Mouse (Mus musculus) retina, postnatal 7 days (tissue): ENCODE data around the gene Trit1.
A peak's percentile ranks its signal among the peaks of the same experiment; 100 is the strongest.
"Not testable (repeated sequence)": the region's sequence is repeated elsewhere in the genome, so short reads cannot be mapped to it uniquely, and the experiment has no call there.

Experiments used
- DNase-seq: peaks from one replicate; pipeline ENCODE4 v3.0.0-alpha.2; 2012; ENCODE audit warnings: low read depth, low spot score

The Trit1 gene

GRCm38 (mm10) chr4:122998537-122999262 lies 17.7 kb upstream of the Trit1 start:
- DNase-seq: peak; percentile 77

GRCm38 (mm10) chr4:122999263-122999691 lies 17.1 kb upstream of the Trit1 start:
- DNase-seq: no peak

DNA sequence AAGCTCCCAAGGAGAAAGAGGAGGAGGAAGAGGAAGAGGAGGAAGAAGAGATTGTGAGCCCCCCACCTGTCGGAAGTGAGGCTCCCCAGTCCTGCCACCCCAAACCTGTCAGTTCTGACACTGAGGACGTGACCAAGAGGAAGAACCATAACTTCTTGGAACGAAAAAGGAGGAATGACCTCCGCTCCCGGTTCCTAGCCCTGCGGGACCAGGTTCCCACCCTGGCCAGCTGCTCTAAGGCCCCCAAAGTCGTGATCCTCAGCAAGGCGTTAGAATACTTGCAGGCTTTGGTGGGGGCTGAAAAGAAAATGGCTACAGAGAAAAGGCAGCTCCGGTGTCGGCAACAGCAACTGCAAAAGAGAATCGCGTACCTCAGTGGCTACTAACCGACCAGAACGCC lies 16.3 kb upstream of the Trit1 start:
- no peak for DNase-seq

DNA sequence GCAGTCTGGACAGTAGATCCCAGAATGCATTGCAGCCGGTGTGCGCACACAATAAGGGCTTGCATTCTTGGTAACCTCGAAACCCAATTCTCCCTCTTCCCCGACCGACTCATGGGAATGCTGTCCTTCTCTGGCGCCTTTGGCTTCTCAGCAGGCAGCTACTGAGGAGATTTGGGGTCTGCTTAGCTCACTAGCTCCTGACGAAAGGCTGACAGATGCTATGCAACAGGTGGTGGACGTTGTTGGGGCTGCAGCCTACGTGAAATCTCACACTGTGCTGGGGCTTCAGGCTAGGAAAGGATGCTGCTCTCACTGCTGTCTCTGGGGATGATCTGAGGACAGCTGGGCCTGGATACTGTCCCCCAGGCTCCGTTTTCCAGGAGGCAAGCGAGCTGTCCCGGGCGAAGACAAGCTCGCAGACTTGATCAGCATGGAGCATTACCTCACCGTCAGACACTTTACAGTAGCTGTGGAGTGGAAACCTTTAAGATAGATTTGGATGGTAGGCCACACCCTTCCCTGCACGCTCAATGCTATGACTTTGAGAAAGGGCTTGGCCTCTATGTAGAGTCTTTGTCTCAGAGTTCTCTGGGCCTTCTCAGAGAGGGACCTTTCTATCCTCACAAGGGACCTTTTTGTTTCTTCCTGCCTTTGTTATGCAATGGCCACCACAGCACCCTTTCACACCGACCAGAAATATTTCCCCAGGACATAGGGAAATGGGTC lies 15.6 kb upstream of the Trit1 start:
- no peak for DNase-seq

GRCm38 (mm10) chr4:123005054-123005966 lies 11.1 kb upstream of the Trit1 start:
- no peak for DNase-seq

GRCm38 (mm10) chr4:123012501-123012900 lies 3.9 kb upstream of the Trit1 start:
- DNase-seq: not testable (repeated sequence)

DNA sequence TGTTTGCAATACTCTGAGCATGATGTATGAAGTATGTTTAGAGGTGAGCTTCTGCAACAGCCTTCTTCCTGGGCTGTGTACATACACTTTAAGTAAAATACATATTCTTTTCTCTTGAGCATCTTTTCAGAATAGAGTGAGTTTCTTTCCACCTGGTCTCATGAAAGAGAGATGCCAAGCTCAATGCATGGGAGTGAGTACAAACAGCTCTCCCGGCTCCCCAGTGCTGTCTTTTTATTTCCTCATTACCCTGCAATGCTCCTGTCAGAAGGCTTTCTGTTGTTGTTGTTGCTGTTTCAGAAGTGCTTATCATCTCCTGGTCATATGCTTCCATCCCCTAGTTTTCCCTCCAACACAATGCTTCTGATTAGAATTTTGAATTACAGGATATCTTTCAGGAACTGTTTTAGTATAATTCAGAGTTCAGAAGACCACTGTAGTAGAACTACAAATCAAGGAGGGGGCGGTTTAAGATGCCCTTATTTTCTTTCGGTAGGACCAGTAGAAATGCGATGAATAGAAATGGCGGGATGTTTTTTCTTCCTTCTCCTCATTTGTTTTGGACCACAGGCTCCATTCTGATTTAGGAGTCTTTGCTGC lies 3.0 kb upstream of the Trit1 start:
- no peak for DNase-seq

DNA sequence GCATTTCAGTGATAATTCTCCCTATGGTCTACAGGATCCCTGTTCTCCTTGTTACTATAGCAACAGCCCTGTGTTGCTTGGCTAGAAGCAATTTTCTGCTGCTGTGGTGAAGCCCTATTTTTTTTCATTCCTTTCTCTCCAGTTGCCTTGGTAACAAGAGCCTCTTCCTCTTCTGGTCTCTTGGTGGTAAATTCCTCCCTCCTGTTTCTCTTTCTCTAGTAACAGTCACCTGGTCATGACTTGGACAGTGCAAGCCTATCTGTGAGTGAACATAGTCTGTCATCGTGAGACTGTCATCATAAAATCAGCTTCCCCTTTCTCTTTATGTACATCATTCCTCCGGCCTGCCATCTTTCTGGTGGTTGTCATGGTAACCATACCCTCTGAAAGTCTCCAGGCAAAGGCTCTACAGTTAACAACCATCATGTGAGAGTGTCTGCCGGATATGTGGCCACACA lies 2.4 kb upstream of the Trit1 start:
- DNase-seq: no peak

DNA sequence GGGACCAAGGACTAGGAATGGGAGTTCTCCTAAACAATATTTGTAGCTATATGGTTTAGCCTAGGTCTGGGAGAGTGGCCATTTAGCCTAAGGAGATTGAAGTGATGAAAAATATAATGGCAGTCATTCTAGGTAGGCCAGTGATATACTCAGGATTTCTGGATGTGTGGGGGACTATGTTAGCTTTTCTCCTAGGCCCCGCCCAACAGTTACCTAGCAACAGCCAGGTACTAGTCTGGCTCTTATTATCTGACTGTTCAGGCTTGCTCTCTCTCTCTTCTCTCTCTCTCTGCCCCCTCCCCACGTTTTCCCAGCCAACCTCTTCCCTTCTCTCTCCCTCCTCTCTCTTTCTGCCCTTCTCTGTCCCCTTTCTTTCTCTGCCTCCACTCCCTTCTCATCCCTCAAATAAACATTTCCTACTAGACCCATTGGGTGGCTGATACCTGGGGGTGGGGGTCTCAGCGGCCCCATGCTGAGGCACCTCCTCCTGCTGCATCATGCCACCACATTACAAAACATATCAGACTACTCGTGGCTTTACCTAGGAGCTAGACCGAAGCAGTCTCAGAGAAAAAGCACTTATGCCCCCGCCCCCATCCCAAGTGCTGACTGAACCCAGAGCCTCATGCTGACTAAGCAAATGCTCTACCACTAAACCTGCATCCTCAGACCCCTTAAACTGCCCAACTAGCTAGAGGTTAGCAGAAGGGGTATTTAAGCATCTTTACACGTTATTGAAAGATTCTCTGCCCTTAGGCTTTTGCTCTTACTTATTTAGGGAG lies 1.7 kb upstream of the Trit1 start:
- DNase-seq: no peak

- DNase-seq: no peak
Measured at GRCm38 (mm10) chr4:123021591-123021990, 5.2 kb downstream of the Trit1 start.

DNA sequence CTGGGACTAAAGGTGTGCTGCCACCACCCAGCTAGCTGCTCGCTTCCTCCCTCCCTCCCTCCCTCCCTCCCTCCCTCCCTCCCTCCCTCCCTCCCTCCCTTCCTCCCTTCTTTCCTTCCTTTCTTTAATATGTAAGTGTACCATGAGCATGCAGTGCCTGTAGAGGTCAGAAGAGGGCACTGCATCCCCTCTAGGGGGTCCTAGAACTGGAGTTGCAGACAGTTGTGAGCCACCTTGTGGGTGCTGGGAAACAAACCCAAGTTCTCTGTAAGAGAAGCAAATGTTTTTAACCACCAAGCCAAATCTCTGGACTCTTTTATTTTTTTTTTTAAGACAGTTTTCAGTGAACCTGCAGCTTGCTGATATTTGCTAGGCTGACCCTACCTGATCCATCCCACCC lies 6.5 kb downstream of the Trit1 start:
- DNase-seq: no peak

- no peak for DNase-seq
Measured at GRCm38 (mm10) chr4:123025418-123025817, 9.0 kb downstream of the Trit1 start.

DNA sequence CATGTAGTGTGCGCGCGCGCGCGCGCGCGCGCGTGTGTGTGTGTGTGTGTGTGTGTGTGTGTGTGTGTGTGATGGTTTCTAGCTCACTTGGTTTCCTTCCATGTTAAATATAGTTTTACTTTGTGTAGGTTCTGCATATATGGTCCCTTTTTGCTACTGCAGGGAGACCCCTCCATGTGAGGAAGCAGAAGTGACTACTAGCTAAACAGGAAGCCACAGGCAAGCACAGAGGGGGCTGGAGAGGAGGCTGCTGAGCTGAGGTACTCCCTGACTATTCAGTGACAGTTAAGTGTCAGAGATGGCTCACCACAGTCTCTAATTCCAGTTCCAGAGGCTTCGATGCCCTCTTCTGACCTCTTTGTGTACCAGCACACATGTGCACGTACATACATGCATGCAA lies 9.8 kb downstream of the Trit1 start:
- no peak for DNase-seq

DNA sequence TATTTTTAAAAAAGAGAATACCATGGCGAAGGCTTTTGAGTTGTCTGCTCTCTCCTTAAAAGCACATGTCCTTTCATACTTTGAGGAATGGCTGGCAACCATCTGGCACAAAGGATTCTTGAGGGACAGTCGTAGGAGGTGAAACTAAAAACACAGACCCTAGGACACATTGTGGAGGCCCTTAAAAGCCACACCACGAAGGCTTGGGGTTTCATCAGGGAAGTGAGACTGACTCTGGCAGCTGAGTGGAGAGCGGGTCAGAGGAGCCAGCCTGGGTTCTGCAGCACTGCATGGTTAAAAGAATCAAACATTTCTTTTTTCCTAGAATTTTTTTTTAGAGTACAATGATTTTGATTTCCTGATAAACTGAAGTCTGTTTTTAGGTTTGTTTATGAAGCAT lies 10.2 kb downstream of the Trit1 start:
- no peak for DNase-seq

DNA sequence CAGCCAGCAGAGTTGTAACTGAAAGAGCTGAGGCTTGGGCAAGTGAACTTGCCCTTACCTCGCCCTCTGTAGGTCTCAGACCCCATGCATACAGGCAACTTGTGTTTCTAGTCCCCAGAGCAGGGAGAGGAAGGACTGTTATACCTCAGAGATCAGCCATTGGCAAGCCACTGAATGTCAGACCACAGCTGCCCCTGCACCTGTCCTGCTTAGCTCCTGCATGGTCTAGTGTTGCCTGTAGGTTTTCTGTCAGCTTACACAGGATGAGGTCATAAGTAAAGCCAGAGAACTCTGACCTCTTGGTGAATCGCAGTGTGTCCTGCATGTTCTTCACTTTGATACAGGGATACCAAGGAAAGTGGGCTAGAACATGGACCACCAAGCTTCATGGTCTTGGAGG lies 18.4 kb downstream of the Trit1 start:
- DNase-seq: no peak

GRCm38 (mm10) chr4:123035636-123036035 lies 19.2 kb downstream of the Trit1 start:
- no peak for DNase-seq

DNA sequence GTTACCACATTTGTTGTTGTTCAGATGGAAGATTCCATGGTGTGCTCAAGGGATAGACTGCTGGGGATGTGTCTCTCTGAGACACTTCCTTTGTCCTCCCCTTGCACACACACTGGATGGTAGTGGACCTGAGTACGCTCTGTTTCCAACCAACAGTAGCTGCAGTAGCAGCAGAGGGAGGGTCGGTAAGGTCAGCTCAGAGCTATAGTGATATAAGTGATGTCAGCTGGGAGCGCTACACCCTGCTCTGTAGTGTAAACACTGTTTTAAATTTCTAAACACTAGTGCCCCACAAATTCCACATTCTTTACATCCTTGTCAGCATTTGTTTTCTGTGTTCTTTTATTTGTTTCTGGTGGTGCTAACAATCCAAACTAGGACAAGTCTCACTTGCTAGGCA lies 20.3 kb downstream of the Trit1 start:
- no peak for DNase-seq

GRCm38 (mm10) chr4:123041131-123041530 lies 24.7 kb downstream of the Trit1 start:
- no peak for DNase-seq

- no peak for DNase-seq
Measured at GRCm38 (mm10) chr4:123043858-123044257, 27.5 kb downstream of the Trit1 start.

- DNase-seq: no peak
Measured at GRCm38 (mm10) chr4:123044842-123045241, 28.4 kb downstream of the Trit1 start.

DNA sequence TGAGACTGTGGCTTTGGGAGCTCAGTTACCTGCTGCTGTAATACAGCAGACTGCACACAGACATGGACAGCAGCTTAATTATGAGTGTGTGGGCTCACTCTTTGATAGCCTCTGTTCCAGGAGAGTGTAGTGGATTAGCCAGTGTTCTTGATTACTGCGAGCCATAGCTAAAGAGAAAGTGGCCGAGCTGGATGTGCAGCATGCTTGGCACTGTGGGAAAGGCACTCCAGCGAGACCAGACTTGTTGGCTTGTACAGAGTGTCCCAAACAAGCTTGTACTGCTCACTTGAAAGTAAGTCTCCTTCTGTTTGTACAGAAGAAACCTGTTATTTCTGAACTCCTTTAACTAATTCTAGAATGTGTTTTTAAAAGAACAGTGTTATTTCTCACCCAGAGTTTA lies 29.9 kb downstream of the Trit1 start:
- DNase-seq: no peak
